Mouse (Mus musculus): ENCODE measurements at regions not wholly inside any gene's neighbourhood (a gene's known extent, or its start where the extent isn't known, plus 50 kb on each side); places are given as distances from the start of the nearest gene placed in this dataset.

- no peak for DNase-seq (ENCODE audit: extremely low spot score in 1 of 2, low spot score in 1 of 2)
Observed at GRCm38 (mm10) chr15:96752062-96752358, 52.5 kb upstream of the Slc38a2 start.

- DNase-seq (ENCODE audit: extremely low spot score in 1 of 2, low spot score in 1 of 2) = no peak
Observed at GRCm38 (mm10) chr15:96751243-96752061, 51.9 kb upstream of the Slc38a2 start.

DNA sequence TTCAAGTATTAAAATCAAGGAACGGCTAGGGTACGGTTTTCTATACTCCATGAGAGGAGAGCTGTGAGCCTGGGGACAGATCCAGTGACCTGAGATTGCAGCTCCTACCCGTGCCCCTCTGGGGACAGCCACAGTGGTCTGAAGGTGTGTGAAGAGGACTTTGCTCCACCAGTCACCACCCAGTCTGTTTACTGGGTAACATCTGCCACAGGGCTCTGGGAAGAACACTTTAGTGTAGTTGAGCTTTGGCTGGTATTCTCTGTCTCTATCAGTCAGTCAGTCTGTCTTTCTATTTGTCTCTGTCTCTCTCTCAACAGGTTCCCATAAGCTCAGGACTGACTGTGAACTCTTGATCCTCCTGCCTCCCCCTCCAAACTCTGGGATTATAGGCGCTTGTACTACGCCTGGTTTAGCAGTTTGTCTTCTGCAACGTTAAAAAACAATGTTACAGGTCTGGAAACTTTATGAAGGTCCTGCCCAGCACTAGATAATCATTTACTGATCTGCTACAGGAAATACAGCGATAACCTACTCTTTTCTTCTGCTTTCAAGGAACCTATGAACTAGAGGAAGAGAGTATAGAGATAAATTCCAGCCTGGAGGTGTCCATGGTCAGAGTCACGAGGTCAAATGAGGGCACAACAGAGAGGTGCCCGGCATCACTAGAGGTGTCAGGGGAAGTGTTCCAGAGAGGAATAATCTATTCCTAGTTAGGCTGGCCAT, 50.2 kb upstream of the Slc38a2 start:
- no peak for DNase-seq (ENCODE audit: extremely low spot score in 1 of 2, low spot score in 1 of 2)

Measured in layer of hippocampus, postnatal 25 days (tissue).